Mouse (Mus musculus) left cerebral cortex, postnatal 14 days (tissue): ENCODE measurements around the gene Zscan25. TPM values are rescaled to one million over a fixed set of nuclear protein-coding genes. Genes with fewer than 3 reads are reported as not detected.

ENCODE experiments used
- total RNA-seq, 2 experiments: library from RNA; stranded (reverse); gene quantifications; 2 replicates each; pipeline ENCODE4 v1.2.3; 2021

Gene Zscan25
- total RNA-seq, 2 experiments from 2014 or later = 17.2 to 18.1 TPM

Other genes with a start within 250 kb of the Zscan25 start
- gene Gm4871, start 247.7 kb upstream of the Zscan25 start, total RNA-seq = not detected
- not detected for gene 1700018F24Rik, start 237.5 kb upstream of the Zscan25 start, total RNA-seq
- 100 to 1,000 TPM; 202 to 205 TPM for gene Arpc1a, start 196.7 kb upstream of the Zscan25 start, total RNA-seq
- gene Kpna7, start 196.5 kb upstream of the Zscan25 start, total RNA-seq = not detected
- gene Arpc1b, start 166.3 kb upstream of the Zscan25 start, total RNA-seq = 10 to 100 TPM; 31.3 to 35.0 TPM
- 10 to 100 TPM; 85.9 to 96.7 TPM for gene Pdap1, start 140.3 kb upstream of the Zscan25 start, total RNA-seq
- 10 to 100 TPM; 77.9 to 95.3 TPM for gene Bud31, start 140.1 kb upstream of the Zscan25 start, total RNA-seq
- gene Ptcd1, start 113.4 kb upstream of the Zscan25 start, total RNA-seq = 10 to 100 TPM; 16.4 to 17.7 TPM
- gene Cpsf4, start 113.3 kb upstream of the Zscan25 start, total RNA-seq = 10 to 100 TPM; 24.0 to 24.2 TPM
- 100 to 1,000 TPM; 280 to 283 TPM for gene Atp5j2, start 88.4 kb upstream of the Zscan25 start, total RNA-seq
- 10 to 100 TPM in 1 of 2 experiments, 1 to 10 TPM in 1; 9.2 to 10.4 TPM for gene Zkscan14, start 78.6 kb upstream of the Zscan25 start, total RNA-seq
- gene Zkscan5, start 75.9 kb upstream of the Zscan25 start, total RNA-seq = 10 to 100 TPM; 11.7 to 12.3 TPM
- gene Zfp655, start 48.8 kb upstream of the Zscan25 start, total RNA-seq = 10 to 100 TPM; 23.9 to 26.1 TPM
- not detected for gene Cyp3a57, start 64.8 kb downstream of the Zscan25 start, total RNA-seq
- gene Cyp3a16, start 189.2 kb downstream of the Zscan25 start, total RNA-seq = not detected